Mouse (Mus musculus) layer of hippocampus, postnatal 10 days (tissue): ENCODE measurements at regions not wholly inside any gene's neighbourhood (a gene's known extent, or its start where the extent isn't known, plus 50 kb on each side); places are given as distances from the start of the nearest gene placed in this dataset.

Experiments
- DNase-seq, 2 experiments: peaks; one replicate each; pipeline ENCODE4 v3.0.0; 2021; ENCODE audit warnings: low spot score in 2 of 2

DNA sequence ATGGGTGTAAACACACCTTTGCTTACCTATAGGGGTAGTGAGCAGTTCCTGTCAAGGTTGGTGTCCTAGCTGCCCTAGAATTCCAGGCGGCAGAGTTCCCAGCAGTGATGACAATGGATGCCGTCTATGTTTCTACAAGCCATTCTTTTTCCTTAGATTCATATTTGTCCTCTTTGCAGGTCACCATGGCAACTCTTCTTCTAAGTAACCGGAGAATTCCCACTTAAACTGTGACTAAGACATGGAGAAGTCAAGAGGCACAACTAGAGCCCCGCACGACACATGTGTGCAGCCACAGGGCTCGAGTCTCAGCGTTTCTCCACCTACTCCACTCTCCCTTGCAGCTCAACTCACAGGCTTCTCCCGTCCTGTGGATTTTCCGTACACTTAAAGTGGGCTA is 381.5 kb upstream of the Kcnab2 start:
- no peak for DNase-seq

DNA sequence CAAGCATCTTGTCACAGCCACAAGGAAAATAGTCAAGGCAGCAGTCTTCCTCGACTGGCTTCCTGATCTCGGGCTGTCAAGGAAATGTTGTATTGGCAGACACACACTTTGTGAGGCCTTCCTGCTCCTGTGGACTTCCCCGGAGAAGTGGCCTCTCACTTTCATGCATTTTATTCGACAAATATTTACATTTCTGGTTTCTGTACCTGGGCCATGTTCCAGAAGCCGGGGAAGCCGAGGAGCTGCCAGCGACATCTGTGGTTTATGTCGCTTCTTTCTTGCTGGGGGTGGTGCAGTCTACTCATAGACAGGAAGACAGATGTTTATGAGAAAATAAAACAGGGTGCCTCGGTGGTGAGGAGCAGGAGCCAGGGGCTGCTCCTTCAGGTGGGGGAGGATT is 372.5 kb upstream of the Kcnab2 start:
- DNase-seq: no peak

DNA sequence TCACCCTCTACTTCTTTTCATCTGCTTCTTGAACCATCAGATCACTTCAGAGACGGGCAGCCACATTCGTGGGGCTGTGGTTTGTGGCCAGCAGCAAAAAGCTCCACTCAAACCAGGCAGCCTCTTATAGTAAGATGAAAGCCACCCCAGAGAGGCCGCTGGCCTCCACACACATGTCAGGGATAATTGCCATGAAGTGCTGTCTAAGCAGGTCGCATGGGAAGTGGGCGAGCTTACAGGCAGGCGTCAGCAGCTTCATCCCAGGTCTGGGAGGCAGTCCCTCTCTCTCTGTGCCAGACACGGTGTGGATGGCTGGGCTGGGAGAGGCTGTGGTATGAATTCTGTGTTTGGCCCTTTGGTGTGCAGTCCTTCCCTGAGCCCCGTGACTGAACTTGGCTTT is 358.4 kb upstream of the Kcnab2 start:
- no peak for DNase-seq

DNA sequence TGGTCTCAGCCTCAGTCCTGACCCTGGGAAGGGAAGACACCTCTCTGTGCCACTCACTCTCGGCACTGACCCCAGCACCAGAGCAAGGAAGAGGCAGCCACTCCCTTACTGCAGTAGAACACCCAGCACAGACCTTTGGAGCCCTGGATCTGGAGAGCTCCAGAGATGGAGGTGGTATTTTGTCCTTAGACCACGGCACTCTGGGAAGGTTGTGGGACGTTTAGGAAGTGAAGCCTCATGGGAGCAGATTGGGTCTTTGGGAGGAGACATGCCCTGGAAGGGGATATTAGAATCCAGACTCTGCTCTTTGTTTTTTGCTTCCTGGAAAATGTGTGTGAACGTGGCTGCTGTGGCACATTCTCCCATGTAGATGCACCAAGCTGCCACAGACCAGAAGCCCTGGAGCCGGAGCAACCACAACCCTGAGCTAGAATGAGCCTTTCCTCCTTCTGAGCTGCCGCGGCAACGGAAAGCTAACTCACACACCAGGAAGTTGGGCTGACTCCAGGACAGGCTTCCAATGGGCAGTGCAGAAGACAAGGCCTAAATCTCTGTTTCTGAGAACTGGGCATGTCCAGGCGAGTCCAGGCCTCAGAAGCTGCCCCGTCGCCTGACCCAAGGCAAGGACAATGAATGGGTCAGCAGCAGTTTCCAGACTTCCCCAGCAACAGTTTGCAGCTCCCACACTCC is 356.9 kb upstream of the Kcnab2 start:
- DNase-seq: no peak

DNA sequence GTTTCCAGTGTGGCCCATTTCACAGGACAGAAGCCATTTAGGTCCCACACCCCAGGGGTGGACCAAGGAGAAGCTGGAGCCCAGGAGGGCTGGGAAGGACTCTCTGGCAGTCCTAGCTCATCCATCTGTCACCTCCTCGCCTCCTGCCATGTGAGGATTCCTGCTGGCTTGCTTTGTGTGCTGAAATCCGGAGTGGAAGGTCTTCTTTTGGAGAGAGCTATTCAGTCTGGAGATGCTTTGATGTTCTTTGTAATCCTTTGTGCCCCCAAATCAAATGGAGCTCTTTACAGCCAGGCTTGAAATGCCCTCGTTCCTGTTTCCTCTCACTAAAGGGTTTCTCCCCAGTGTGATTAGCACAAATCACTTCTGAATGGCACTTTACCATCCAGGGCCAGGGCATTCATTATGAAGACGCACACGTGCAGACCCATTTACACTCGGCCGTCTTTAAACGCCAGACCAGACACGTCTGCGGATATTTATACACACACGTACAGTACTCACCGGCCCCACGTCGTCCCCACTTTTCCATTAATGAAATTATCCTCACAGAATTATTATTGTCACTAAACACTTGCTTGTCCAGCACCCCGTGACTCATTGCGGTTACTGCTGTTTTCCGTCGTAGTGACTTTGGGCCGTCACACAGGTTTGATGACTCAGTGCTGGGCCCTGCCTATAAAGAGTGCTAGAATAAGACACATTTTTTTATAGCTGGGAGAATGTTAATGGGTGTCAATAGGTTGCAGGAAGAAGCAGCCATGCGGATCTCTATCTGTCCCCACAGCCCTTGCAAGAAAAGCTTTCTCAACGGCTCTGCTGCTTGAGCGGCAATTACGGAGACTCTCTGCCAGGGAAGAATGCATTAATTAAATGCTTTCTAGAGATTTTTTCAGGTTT is 356.0 kb upstream of the Kcnab2 start:
- no peak for DNase-seq

DNA sequence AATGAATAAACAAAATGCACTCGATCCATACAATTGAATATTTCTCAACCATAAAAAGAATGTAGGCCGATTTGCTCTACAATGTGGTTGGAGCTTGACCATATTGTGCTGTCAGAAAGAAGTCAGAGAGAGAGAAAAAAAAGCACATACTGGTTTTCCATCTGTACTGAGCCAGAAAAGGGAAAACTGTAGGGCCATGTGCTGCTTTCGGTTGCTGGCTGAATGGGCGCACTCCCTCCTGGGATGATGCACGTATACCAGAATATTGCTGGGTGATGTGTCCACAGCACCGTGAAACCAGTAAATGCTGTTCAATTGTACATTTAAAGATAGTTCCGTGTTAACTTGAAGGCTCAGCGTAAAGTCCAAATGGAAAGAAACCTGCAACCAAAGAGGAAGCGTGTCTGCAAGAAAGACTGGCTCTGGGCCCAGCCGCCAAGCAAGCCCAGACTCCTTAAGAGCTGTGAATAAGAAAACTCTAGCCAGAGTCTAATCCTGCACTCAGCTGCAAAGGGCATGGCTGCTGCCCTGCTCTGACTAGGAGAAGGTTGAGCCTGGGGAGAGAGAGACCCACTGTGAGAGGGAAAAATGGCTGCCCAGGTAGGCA is 355.2 kb upstream of the Kcnab2 start:
- DNase-seq: peak in 1 of 2 experiments; percentile 38

DNA sequence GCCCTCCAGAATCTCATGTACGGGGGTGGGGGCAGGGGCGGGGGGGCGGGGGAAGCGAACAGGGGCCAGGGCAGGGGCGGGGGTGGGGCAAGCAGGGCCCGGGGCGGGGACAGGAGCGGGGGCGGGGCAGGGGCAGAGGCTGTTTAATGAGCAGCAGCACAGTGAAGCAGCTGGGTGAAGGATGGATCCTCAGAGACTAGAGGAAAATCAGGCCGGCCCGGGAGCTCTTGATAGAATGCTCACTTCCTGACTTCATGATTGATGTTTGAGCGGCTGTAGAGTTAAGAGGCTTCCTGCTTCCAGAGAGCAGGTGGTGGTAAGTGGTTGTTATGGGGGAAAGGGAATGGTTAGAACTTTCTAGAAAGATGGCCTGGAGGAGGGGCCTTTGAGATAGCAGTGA is 347.5 kb upstream of the Kcnab2 start:
- no peak for DNase-seq

DNA sequence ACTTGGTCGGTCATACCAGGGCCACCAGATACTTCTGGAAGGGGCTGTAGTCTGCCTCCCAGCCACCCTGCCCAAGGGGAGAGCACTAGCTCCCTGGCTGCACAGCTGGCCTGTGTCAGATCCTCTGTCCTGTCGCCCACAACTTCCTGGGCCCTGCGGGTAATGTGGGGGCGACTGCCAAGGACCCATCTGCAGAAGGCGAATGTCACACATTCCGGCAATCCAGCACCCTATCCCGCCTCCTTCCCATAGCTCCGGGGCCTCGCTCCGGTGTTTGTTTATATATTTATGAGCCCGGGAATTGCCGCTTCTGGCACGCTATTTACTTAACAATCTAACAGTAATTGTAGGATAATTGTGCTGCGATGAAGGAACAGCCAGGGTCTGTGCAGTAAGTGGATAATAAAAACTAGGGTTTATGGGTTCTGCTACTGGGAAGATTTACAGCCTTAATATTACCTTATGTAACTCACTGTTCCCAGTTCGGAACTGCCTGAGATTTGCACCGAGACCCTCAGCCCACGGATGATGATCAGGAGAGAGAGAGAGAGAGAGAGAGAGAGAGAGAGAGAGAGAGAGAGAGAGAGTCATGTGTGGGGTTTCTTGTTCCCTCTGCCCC is 338.6 kb upstream of the Kcnab2 start:
- DNase-seq: no peak

DNA sequence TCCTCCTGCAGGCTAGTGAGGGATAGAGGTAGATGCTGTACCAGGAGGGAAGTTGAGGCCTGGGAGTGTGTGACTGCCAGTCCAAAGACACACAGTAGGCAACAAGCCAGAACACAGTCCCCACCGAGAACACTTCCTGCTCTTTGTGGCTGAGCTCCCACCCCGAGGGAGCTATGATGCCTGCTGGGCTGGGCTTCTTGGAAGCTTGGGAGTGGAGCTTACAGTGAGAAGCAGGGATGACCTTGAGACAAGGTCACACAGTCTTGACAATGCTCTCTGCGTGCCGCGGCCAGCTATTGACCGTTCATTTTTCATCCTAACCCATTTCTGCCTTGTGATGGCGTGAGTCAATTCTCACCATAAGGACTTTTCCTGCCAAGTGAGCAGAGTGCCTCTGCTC is 328.9 kb upstream of the Kcnab2 start:
- DNase-seq: no peak

DNA sequence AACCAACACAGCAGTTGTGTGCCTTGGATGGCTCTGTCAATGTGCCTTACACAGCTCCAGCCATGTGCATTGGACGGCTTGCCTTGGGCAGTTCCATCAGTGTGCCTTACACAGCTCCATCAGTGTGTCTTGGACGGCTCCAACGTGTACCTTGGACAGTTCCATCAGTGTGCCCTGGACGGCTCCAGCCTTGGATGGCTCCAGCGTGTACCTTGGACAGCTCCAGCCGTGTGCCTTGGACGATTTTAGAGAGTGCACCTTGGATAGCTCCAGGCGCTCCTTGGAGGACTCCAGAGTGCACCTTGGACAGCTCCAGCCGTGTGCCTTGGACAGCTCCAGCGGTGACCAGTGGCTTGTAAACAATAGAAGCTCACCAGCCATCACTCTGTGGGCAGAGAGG is 321.7 kb upstream of the Kcnab2 start:
- peak in 1 of 2 experiments; percentile 26 for DNase-seq

DNA sequence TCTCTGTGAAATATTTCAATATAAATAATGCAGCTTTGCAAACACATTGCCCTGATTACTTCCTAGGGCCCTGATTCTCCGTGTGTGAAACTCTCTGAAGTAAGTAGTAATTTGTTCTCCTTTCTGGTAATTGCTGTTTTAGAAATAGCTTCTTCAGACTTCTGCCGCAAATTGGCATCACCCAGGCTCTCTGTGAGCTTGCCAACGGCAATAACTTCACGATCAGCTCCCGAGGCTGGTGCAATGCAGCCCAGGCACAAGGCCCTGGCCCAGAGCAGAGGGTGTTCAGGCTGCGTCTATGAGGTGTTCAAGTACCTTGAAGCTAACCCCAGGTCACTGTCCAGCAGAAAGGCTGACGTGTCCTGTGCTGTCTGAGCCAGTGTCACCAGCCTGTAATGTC is 310.8 kb upstream of the Kcnab2 start:
- no peak for DNase-seq

DNA sequence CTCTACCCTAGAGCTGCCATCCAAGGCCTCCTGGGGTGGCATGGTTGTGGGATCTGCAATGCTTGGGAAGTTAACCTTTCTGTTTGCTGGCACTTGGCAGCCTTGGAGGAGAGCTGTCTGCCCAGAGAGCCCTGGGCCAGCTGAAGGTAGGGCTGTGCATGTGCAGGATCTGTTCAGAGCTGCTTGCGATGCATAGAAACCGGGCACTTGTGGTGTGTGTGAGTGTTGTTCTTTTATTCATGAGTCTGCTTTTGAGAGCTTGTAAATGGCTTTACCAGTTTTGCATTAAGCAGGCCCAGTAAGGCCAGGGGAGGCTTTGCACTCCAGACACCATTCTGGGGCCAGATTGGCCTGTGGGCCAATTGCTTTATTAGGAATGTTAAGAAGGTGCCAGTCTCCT is 307.3 kb upstream of the Kcnab2 start:
- DNase-seq: no peak

DNA sequence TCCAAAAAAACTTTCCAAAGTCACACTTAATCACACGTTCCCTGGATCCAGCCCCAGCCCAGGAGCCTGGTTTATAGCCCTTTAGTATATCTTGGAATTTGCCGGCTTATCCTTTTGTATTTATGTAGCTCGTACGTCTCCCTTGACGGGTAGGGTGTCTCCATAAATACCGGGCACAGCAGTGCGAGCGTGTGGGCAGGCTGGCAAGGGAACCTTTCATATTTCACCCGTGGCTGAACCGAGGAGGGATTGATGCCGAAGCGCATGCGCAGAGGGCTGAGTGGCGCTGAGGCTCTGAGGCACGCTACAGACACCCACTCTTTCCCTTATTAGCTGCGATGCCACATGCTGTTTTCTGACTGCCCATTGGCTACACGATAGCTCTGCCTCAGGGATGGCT is 301.9 kb upstream of the Kcnab2 start:
- DNase-seq: no peak

DNA sequence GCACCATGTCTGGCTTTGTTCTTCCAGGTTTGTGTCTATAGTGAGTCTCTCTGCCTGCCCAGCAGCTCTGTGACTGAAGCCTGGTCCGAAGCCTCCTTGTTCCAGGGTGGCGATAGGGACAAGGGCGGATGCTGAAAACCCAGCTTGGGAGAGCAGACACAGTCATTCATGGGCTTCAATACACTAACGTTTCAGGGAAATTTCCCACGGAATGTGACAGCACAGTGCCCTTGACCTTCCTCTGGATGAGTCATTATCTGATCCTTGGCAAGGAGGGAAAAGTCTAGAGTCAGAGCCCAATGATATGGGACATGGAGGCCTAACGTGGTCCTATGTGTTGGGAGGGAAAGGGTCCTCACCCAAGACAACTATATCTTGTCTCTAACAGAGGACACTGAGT is 298.1 kb upstream of the Kcnab2 start:
- no peak for DNase-seq

DNA sequence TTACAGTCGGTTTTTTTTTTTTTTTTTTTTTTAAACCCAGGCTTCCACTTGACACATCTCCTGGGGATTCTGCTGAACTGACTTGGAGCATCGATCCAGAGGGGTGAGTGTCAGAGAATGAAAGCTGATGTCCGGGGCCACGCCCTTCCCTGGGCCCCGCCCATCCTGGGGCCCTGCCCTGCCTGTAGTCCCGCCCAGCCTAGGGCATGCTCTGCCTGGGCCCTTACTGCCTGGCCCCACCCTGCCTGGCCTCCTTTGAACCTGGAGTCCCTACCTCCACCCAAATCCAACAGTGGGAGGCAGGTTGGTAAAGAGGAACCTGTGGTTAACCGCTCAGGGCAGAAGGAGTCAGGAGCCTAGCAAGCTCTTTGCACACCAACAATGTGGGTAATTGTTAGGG is 293.7 kb upstream of the Kcnab2 start:
- DNase-seq: no peak

DNA sequence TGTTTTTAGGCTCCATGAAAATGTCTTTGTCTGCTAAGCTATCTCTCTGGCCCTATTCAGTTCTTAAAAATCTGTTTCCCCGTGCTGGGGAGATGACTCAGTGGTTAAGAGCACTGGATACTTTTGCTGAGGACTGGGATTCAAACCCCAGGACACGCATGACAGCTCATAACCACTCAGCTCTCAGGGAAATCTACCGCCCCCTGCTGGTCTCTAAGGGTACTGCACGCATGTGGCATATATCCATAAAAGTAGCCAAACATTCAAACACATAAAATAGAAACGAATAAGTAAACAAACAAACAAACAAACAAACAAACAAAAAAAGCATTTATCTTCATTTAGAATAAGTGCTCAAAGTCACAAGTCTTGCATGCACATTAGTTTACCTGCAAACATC is 289.7 kb upstream of the Kcnab2 start:
- no peak for DNase-seq

DNA sequence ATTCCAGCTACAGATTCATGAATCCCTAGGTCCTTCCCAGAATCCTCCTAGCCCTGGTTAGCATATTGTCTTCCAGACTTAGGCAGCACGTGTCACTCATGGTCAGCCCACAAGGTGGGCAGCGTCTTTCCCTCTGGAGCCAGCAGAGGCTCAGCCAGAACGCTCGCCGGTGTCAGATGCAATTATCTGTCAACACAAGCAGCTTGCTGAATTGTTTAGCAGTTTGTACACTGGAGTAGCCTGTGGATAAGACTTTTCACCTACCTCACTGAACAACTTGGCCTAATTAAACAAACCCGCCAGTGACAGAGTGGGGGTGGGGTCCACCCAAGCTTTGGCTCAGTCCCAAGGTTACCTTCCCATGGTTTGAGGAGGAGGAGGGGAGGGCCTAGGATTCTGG is 285.4 kb upstream of the Kcnab2 start:
- no peak for DNase-seq

DNA sequence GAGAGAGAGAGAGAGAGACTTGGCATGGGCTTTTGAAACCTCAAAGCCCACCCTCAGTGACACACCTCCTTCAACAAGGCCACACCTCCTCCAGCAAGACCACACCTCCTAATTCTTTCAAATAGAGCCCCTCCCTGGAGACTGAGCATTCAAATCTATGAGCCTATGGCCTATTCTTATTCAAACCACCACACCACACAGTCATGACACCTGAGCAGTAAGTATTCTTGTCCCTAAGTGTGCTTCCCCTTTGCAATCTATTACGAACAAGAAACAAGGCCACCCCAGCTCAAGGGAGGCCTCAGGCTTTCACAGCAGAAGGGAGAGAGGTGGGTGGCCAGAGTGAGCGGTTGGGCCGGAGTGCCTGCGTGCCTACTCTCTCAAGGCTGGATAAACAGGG is 284.9 kb upstream of the Kcnab2 start:
- no peak for DNase-seq

DNA sequence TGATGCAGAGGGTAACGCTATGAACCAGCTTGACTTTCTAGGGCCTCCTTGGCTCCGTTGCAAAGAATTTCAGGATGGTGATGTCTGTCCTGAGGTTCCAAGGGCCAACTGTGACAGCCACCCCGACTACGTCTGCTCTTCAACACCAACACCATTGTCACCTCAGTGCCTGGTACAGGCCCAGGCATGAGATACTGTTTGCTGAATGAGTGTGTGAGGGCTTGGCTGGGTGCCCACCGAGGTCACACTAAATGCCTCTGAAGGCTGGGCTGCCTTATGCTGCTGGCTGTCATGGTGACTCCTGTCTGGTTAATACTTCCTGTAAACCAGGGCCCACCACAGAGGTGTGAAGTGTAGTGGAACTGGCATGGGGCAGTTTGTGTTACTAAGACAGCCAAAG is 279.5 kb upstream of the Kcnab2 start:
- DNase-seq: no peak

DNA sequence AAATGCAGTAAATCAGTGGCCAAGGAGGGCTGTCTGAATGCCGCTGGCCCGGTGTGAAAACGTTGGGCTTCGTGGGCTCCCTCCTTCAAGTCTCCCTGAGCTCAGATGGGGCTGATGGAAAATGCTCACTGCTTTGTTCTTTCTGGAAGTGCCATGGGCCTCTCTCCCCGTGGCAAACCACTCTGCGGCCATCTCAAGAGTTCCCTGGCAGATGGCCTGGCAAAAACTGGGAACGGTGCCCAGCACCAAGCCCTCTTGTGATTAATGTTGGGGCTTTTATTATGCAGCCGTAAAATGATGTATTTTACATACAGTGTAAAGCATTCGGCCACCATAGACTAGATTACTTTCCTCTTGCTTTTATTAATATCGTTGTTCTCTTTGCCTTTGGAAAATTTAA is 278.9 kb upstream of the Kcnab2 start:
- peak; percentile 41 to 56 for DNase-seq

DNA sequence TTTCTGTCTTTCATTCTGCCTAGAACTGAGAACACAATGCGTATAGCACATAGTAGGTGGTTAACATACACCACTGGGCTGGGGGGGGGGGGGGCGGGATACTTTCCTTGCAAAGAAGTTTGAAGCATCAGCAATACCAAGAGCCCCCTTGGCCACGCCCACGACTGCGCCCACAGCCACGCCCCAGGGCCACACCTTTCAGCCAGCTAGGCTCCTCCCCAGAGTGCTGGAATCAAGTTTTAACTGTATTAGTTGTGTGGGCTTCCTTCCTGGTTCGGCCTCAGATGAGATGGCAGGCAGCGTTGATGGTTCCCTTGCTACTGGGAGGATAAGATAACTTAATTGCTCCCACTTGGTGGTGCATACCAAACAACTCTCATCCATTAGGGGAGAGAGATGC is 278.1 kb upstream of the Kcnab2 start:
- DNase-seq: no peak

DNA sequence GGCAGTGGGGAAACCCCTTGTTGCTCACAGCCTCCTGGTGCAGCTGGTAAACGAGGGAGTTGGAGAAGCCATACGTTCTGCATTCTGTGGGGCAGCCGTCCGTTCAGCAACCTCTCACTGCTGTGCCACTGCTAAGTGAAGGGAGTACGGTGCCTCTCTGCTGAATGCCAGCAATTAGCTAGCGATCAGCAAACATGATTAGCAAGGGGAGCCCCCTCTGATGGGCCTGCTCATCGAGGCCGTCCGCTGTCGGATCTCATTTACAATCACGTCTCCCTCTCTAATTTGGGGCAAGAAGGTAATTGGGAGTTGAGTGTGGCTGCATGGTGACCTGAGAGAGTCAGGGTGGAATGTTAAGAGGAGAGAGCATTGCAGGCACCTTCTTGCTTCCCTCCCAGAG is 266.7 kb upstream of the Kcnab2 start:
- DNase-seq: no peak
